Mouse (Mus musculus) myocyte (in vitro differentiated cells): ENCODE measurements around the gene Olfr131.

Experiments used
- E2F4 ChIP-seq: IDR thresholded peaks from one replicate; pipeline ENCODE4 v1.6.1; 2011; ENCODE audit warnings: mild to moderate bottlenecking, control low read depth, moderate library complexity; ENCODE audit not compliant: insufficient read depth
- MAX ChIP-seq: IDR thresholded peaks from one replicate; pipeline ENCODE4 v1.6.1; 2011; ENCODE audit warnings: low read depth, mild to moderate bottlenecking, control low read depth
- POLR2A ChIP-seq: IDR thresholded peaks from one replicate; pipeline ENCODE4 v1.6.1; 2011; ENCODE audit warnings: low read depth, mild to moderate bottlenecking, control low read depth, moderate library complexity; ENCODE audit not compliant: insufficient read length
- SRF ChIP-seq: IDR thresholded peaks from one replicate; pipeline ENCODE4 v1.6.1; 2011; ENCODE audit warnings: low read depth; ENCODE audit not compliant: control insufficient read depth, insufficient read length
- TCF12 ChIP-seq: IDR thresholded peaks from one replicate; pipeline ENCODE4 v1.6.1; 2011; ENCODE audit warnings: mild to moderate bottlenecking, control low read depth; ENCODE audit not compliant: poor library complexity, insufficient read depth, severe bottlenecking
- USF1 ChIP-seq: IDR thresholded peaks from one replicate; pipeline ENCODE4 v1.6.1; 2011; ENCODE audit warnings: low read depth, mild to moderate bottlenecking, control low read depth, moderate library complexity

DNA sequence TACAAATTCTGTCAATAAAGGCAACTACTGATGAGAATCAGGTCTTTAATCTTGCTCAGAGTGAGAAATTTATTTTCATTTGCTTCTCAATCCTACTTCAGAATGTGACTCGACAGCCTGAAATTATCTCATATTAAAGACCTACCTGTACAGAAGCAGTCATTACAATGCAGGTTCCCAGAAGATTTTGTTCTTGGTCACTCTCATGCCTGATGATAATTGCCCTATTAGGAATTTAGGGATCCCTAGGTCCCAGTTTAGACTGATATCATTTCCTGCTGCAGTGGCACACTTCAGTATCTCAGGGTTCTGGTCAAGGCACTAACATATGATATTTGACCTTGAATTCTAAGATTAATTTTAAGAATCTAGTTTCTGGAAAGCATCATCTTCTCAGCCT is 24.9 kb downstream of the Olfr131 start, which contains the start of gene Olfr130:
- TF ChIP-seq MAX = no peak
- TF ChIP-seq SRF = no peak
- no peak for TF ChIP-seq POLR2A
- TF ChIP-seq E2F4 = no peak
- TF ChIP-seq TCF12 = no peak
- TF ChIP-seq USF1 = no peak
